Mouse (Mus musculus) ZHBTc4 (cell line): ENCODE results near the gene Tmod4.
"Not testable (repeated sequence)": the region's sequence is repeated elsewhere in the genome, so short reads cannot be mapped to it uniquely, and the experiment has no call there.

Source experiments
- DNase-seq: peaks from one replicate; pipeline ENCODE4 v3.0.0-alpha.2; 2011; ENCODE audit warnings: low read depth, low spot score

Gene Tmod4

GRCm38 (mm10) chr3:95124246-95124645, at the start of gene Tmod4:
Gene Tmod4, plus strand, starts transcription at chr3:95124476.
- peak; percentile 61 for DNase-seq

GRCm38 (mm10) chr3:95088071-95088470, 36.2 kb upstream of the Tmod4 start:
- no peak for DNase-seq

GRCm38 (mm10) chr3:95100854-95101253, 23.4 kb upstream of the Tmod4 start:
- DNase-seq, result no peak

GRCm38 (mm10) chr3:95105121-95105520, 19.2 kb upstream of the Tmod4 start:
- no peak for DNase-seq

- DNase-seq, result no peak
Observed at GRCm38 (mm10) chr3:95105586-95106337, 18.5 kb upstream of the Tmod4 start.

- peak; percentile 99 for DNase-seq
Observed at GRCm38 (mm10) chr3:95106338-95107117, 17.7 kb upstream of the Tmod4 start, which contains the start of gene Pip5k1a. Gene Pip5k1a, minus strand, starts transcription at chr3:95106930.

GRCm38 (mm10) chr3:95107308-95107707, 17.0 kb upstream of the Tmod4 start:
- not testable (repeated sequence) for DNase-seq

GRCm38 (mm10) chr3:95107898-95108297, 16.4 kb upstream of the Tmod4 start:
- no peak for DNase-seq

- peak; percentile 97 for DNase-seq
Observed at GRCm38 (mm10) chr3:95110911-95111726, 13.2 kb upstream of the Tmod4 start, which contains the start of gene Vps72. Gene Vps72, plus strand, starts transcription at chr3:95111022.

GRCm38 (mm10) chr3:95112760-95113159, 11.5 kb upstream of the Tmod4 start:
- DNase-seq, result no peak

GRCm38 (mm10) chr3:95117751-95118150, 6.5 kb upstream of the Tmod4 start:
- DNase-seq, result no peak

GRCm38 (mm10) chr3:95121580-95121979, 2.7 kb upstream of the Tmod4 start:
- DNase-seq, result no peak

GRCm38 (mm10) chr3:95124972-95125371, 696 bp downstream of the Tmod4 start:
- DNase-seq, result no peak

- no peak for DNase-seq
Observed at GRCm38 (mm10) chr3:95129226-95129651, 5.0 kb downstream of the Tmod4 start.

- no peak for DNase-seq
Observed at GRCm38 (mm10) chr3:95130081-95130480, 5.8 kb downstream of the Tmod4 start.

- DNase-seq, result not testable (repeated sequence)
Observed at GRCm38 (mm10) chr3:95132389-95132788, 8.1 kb downstream of the Tmod4 start.

- no peak for DNase-seq
Observed at GRCm38 (mm10) chr3:95133176-95133575, 8.9 kb downstream of the Tmod4 start.

- peak; percentile 96 for DNase-seq
Observed at GRCm38 (mm10) chr3:95133680-95134101, 9.4 kb downstream of the Tmod4 start, which contains the start of the genes Scnm1 and Lysmd1. Gene Scnm1, minus strand, starts transcription at chr3:95134011. Gene Lysmd1, plus strand, starts transcription at chr3:95134088.

GRCm38 (mm10) chr3:95134133-95134532, 9.9 kb downstream of the Tmod4 start:
- not testable (repeated sequence) for DNase-seq

- peak; percentile 91 for DNase-seq
Observed at GRCm38 (mm10) chr3:95135023-95135422, 10.7 kb downstream of the Tmod4 start.

- no peak for DNase-seq
Observed at GRCm38 (mm10) chr3:95135433-95136052, 11.3 kb downstream of the Tmod4 start.
